Mouse (Mus musculus): ENCODE measurements around the gene Cd5.

Gene Cd5

DNA sequence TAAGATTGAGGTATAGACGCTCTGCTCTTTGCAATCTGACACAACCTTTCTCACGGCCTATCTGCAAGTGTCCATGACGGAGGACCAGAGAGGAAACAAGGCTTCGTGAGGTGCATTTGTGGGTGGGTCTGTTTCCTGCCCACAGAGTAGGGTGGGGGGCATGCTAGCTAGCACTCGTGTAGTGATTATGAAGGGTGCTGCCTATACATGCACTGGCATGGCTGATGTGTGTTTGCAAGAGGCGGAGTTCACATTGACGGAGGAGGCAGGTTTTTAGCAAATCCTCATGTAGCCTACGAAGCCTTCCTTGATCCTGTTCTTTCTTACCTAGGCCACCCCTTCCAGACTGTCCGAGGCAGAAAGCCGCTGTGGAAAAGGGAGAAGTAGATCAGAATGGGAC lies 8.9 kb downstream of the Cd5 start:
- peak; percentile 71 for DNase-seq (ENCODE audit: low read depth, low spot score)

- DNase-seq (ENCODE audit: low read depth, low spot score): no peak
Measured at GRCm38 (mm10) chr19:10724629-10725363, 14.0 kb downstream of the Cd5 start.

GRCm38 (mm10) chr19:10723649-10724048 lies 15.2 kb downstream of the Cd5 start:
- DNase-seq (ENCODE audit: low read depth, low spot score): peak; percentile 55

DNA sequence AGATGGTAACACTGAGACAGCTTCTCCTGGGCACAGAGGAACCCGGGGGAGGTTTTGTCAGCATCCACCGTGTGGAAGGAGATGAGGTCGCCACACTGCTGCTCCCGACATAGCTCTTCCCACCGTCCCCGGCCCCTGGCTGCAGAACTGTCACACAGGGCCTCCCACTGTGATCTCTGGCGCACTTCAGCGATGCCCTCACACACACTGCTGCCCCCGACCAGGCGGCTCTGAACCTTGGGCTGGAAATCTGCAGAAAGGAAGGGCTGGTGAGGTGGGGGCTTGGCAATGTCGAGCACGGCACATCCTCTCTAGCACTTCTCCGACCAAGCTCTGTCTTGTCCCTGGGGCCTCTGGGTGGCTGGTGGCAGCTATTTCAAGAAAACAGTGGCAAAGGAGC lies 15.7 kb downstream of the Cd5 start:
- DNase-seq (ENCODE audit: low read depth, low spot score): peak; percentile 9

DNA sequence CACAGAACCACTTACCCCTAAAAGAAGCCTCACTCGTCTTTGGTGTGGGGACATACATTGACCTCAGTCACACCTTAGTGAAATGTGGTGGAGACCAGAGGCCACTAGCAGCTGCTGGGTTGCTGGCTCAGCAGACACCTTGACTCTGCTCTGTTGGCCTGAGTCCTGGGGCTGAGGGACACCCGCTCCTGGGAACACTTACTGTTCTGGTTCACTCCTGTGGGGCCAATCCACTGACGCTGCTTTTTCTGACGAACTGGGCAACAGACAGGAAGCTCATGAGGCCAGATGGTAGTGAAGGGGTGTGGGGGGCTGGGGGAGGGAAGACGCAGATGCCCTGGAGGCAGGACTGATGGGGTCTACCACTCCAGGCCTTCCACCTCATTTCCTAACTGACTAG lies 17.7 kb downstream of the Cd5 start:
- DNase-seq (ENCODE audit: low read depth, low spot score): peak; percentile 8

DNA sequence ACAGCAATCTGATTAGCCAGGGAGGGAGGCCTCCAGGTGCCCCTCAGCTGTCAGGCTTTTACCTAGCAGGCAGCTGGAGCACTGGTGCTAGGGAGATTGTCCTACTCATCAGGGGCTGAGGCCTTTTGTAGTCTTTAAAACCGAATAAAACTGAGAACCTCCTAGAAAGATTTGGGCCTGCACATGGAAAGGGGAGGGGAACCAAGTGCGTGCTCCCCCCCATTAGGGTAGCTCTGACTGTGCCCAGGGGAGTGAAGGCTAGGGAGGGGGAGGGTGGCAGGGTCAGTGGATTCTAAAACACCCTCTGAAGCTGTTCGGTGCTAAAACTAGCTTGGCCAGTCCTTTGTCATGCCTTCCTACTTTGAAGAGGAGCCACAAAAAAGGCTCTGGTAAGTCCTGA lies 18.3 kb downstream of the Cd5 start:
- no peak for DNase-seq (ENCODE audit: low read depth, low spot score)

DNA sequence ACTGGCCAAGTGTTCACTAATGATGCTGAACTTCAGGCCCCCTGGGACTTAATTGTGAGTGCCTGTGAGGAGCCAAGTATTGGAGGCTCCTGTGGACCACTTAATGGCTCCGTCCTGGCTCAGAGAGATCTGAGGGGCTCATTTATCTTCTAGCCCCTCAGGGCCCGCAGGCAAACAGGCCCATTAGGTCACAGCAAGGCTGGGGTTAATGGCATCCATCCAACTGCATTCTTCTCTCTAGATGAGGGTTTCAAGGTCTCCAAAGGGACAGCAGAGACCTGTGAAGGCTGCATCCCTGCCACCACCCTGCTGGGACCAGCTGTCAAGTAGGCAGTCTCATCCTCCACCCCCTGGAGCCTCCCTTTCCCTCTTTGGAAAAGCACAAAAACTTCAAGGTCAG lies 19.1 kb downstream of the Cd5 start:
- no peak for DNase-seq (ENCODE audit: low read depth, low spot score)

- peak; percentile 12 for DNase-seq (ENCODE audit: low read depth, low spot score)
Measured at GRCm38 (mm10) chr19:10718251-10718775, 20.5 kb downstream of the Cd5 start.

GRCm38 (mm10) chr19:10715476-10715875 lies 23.3 kb downstream of the Cd5 start:
- DNase-seq (ENCODE audit: low read depth, low spot score): peak; percentile 58

DNA sequence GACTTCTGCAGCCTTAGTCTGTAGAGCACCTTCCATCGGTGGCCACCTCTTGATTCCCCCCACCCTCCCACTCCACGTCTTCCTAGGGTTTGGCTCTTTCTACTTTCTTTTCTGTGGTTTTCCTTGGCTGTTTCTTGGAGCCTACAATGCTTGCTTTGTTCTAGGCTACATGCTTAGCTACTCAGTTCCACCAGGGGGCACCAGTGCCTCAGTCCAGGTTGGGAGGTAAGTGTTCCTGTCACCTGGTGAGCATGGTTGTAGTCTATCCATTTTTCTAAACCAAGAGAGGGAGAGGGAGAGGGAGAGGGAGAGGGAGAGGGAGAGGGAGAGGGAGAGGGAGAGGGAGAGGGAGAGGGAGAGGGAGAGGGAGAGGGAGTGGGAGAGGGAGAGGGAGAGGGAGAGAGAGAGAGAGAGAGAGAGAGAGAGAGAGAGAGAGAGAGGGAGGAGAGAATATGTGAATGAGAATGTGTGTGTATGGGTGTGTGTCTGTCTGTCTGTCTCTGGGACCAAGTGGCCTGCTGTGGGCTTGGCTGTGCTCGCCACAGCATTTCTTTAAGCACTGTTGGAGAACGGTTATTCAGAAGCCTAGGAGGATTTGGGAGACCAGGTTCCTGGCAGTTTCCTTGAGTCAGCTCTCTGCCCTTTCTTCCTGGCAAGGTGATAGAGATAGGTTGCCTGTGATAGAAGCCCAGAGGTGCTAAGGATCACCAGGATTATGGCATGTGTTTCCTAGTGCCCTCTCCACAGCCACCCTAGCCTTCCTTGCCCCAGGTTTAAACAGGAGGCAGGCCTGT lies 23.9 kb downstream of the Cd5 start:
- DNase-seq (ENCODE audit: low read depth, low spot score): peak; percentile 92

DNA sequence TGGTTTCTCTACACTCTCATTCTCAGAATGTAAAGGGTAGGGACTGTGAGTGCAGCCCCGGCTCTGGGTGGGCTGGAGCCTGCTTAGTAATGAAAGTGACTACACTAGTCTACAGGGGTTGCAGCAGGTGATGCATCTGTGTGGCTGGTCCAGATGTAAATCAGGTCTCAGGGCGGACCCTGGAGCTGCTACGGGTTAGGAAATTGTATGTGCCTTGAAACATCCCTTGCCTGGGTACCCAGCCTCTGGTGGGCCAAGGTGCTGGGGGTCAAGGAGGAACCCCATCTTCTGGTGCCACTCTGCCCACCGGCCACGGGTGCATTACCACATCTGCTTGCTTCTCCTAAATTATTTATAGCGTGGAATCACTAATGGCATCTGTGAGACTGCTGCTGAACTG lies 24.6 kb downstream of the Cd5 start:
- no peak for DNase-seq (ENCODE audit: low read depth, low spot score)

DNA sequence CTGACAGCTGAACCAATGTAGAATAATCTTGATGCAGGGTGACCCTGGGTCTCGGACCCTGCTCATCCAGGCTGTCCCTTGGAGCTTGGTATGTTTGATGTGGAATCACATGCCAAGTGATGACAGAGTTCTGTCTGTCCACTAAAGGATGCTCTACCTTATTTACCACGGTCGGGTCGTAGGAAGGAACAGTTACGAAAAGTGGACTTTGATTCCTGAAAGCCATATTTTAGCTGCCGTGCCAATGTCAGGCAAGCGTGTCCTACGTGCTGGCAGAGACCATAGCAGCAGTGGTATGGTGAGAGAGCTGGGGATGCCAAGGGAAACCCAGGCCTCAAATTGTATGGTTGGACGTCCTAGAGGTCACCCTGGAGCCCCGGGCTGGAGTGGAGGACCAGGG lies 25.3 kb downstream of the Cd5 start:
- DNase-seq (ENCODE audit: low read depth, low spot score): no peak

GRCm38 (mm10) chr19:10712646-10713045 lies 26.2 kb downstream of the Cd5 start:
- peak; percentile 8 for DNase-seq (ENCODE audit: low read depth, low spot score)

- no peak for DNase-seq (ENCODE audit: low read depth, low spot score)
Measured at GRCm38 (mm10) chr19:10712194-10712593, 26.6 kb downstream of the Cd5 start.

DNA sequence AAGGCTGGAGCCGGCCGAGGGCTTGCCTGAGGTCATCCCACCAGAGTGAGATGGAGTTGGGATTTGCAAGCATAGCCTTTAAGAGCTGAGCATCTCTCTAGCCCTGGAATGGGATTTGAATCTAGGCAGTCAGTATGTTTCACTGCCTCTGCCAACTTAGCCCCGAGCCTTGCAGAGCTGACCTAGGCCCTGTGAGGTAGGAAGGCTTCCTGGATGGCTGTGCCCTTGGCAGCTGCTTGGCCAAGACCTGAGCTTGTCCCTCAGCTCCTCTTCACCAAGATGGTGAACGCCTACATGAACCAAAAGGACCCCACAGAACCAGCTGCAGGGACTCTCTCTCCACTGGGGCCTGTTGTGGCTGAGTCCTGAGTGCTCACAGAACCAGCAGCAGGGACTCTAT lies 28.1 kb downstream of the Cd5 start:
- no peak for DNase-seq (ENCODE audit: low read depth, low spot score)

DNA sequence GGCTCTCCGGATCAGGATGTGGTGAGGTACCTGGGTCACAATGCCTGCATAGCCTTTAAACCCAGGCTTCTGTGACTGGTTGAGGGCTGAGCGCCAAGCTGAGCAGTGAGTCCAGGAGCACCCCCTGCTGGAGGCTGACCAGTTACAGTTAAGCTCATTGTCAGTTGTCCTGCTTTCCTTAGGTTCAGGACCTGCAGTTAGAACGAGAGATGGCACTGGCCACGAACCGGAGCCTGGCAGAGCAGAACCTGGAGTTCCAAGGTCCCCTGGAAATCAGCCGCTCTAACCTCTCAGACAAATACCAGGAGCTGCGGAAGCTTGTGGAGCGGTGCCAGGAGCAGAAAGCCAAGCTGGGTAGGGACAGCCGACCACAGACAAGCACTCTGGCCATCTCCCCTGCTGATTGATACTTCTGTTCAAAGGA lies 28.7 kb downstream of the Cd5 start:
- peak; percentile 74 for DNase-seq (ENCODE audit: low read depth, low spot score)

GRCm38 (mm10) chr19:10709360-10710087 lies 29.3 kb downstream of the Cd5 start:
- DNase-seq (ENCODE audit: low read depth, low spot score): peak; percentile 88

DNA sequence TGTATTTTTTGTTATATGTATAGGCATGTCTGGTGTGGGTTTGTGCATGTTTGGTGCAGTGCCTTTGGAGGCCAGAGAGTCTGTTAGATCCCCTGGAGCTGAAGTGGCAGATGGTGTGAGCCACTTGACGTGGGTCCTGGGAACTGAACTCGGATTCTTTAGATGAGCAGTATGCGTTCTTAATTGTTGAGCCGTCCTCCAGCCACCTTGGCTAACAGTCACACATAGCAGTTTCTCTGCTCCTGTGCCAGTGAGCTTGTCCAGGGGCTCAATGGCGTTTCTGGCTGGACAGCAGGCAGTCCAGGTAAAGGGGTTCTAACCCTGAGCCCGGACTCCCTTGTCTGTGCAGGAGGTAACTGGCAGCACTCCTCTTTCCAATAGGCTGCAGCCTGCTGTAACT lies 29.9 kb downstream of the Cd5 start:
- DNase-seq (ENCODE audit: low read depth, low spot score): no peak

DNA sequence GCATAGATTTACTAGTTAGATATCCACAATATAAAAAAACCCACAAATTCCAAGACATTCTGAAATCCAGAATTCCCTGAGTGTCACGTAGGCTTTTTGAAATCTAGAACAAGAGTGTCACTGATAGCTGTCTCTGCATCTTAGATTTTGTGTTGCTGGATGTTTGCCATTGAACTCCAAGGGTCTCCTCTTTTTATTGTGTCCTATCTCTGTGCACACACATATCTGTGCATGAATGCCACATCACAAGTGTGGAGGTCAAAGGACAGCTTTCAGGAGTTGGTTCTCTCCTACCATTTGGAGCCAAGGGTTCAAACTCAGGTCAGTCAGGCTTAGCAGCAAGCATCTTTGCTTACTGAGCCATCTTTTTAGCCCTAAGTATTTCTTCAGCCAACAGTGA lies 30.9 kb downstream of the Cd5 start:
- no peak for DNase-seq (ENCODE audit: low read depth, low spot score)

DNA sequence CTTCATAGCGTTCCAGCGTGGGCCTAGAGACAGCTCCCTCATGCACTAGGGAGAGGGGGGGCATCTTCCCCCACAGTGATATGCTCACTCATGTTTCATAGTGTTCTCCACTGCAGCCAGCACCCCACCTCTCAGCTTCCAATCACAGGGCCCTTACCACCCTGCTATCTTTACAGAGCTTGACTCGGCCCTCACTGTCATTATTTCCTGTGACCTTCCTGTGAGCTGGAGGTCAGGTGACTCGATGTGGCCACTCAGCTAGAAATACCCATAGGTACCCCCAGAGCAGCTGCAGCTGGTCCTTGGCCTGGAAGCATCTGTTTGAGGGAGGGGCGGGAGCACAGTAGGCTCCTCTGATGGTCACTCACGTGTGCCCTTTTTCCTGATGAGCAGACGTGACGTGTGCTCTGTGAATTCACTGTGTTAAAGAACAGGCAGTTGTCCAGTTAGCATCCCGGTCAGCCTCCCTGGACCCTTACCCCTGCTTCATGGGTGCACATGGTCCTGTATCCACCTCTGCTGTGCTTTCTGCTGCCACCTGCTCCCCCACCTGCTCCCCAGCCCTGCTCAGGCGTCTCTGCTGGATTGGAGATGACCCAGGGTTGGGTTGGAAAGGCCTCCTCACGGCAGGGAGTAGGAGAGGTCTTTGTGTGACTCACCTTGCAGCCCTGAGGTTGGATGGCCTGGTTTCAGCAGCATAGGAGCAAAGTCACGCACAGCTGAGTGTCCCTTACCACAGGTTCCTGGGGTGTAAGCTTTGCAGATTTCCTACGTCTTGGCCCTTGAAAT lies 31.5 kb downstream of the Cd5 start:
- no peak for DNase-seq (ENCODE audit: low read depth, low spot score)

- no peak for DNase-seq (ENCODE audit: low read depth, low spot score)
Measured at GRCm38 (mm10) chr19:10703470-10703869, 35.3 kb downstream of the Cd5 start.

Measured in CD4-positive, CD25-positive, alpha-beta regulatory T cell, adult 2 months (primary cell).